Mouse (Mus musculus): ENCODE results near the gene Scamp1.

The Scamp1 gene

GRCm38 (mm10) chr13:94212716-94213115 lies 72.9 kb downstream of the Scamp1 start:
- no peak for DNase-seq

DNA sequence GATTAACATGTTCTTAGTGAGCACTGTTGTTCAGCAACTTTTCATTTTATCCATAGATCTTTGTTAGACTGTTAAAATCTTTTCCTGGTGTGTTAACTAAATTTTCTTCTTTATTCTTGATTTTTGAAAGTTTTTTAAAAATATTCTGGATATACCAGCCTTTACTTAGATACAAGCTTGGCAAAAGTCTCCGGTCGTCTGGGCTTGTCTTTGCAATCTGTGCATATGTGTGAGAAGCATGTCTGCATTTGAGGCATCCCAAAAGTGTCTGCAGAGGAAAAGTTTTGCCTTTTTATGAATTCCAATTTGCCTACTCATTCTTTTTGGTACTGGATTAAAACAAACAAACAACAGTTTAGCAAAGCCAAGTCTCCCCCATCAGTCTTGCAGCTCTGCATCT lies 73.5 kb downstream of the Scamp1 start:
- DNase-seq: no peak

- DNase-seq: no peak
Observed at GRCm38 (mm10) chr13:94211236-94212119, 74.2 kb downstream of the Scamp1 start.

- no peak for DNase-seq
Observed at GRCm38 (mm10) chr13:94208892-94209291, 76.8 kb downstream of the Scamp1 start.

DNA sequence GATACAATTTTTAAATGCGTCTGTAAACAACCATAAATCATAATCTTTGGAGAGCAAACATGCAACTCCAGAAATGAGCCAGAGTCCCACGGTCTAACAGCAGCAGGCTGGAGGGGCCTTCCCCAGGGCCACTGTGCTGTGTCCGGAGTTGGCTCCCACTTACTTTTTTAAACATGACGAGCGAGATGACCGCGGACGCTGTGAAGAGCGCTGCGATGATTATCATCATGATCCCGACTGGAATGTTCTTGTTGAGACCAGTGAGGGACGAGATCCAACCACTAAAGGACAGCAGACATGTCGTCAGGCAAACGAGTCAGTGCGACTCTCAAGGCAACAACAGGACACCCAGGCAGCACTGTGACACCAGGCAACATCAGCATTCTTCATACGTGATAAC lies 77.7 kb downstream of the Scamp1 start:
- DNase-seq: no peak

DNA sequence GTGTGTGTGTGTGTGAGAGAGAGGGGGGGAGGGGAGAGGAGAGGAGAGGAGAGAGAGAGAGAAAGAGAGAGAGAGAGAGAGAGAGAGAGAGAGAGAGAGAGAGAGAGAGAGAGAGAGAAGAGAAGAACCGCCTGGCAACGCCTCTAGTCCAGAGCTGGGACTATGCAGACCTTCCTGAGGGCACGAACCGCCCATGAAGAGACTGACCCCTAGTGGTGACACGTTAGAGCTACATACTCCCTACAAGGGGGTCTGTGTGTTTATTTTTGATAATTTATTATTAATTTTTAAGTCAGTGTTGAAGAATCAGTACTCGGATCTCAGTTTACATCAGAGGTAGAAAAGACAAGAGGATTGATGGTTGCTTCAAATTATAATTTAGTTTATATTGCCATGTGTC lies 80.4 kb downstream of the Scamp1 start:
- no peak for DNase-seq

DNA sequence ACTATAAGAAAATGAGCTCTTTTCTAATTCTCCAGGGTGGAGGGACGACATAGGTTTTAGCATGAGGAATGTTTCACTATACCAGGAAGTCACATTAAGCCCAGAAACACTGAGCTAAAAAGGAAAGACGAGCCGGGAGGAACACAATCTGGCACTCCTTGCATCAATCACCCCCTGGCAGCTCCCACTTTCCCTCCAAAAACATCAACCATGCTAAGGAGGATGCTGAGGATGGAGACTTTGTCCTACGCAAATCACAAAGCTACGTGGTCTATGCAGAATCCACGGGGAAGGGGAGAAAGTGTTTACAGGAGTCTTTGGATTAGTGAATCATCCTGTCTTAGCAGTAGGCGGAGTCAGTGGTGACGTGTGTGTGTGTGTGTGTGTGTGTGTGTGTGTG lies 85.8 kb downstream of the Scamp1 start:
- no peak for DNase-seq

DNA sequence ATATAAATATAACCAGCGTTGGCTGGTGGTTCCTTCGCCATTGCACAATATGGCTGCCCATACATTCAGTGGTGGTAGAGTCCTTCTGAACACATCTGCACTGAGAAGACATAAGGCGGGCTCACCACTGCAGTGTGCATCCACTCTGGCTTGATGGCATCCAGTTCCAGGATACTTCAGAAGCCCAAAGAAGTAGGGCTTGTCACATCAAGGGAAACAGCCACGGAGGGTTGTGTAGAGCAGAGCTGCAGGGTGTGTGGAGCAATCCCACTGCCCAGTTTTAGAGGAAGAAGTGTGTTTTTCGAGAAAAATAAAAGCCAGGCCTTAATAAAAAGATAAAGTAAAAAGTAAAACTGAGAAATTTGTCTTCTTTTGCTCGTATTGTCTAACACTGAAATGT lies 87.0 kb downstream of the Scamp1 start:
- no peak for DNase-seq

DNA sequence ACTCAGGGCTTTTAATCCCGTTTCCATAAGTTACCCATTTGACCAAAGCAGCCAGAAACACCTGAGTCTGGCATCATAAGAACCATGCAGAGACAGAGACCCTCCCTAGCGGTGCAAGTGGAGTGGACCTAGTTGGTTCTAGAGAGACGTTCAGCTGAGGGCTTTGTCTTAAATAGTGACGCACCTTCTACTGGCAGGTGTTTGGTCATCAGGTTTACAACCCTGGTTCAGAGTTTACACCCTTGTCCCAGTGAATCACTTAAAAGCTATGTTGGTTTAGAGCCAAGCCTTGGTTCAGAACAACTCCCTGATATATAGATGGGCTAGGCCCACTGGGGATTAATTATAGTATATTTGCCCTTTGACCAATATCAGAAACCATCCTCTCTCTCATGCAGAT lies 92.4 kb downstream of the Scamp1 start:
- DNase-seq: no peak

DNA sequence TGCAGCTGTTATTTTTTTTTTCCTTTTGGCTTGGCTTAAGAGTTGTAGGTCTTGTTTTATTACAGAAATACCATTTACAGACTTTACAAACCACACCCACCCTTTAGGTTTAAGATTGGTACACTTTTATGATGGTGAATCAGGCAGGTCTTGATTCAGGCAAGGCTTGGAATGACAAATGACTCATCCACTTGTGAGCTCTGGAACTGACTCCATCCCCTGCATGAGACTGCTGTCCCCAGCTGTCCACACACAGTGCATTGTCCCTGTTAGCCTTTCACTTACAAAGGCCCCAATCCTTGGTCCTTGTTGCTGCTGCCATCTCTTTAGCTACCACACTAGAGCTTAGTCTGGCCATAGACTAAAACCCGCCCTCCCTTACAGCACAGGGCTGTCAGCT lies 95.3 kb downstream of the Scamp1 start:
- no peak for DNase-seq

DNA sequence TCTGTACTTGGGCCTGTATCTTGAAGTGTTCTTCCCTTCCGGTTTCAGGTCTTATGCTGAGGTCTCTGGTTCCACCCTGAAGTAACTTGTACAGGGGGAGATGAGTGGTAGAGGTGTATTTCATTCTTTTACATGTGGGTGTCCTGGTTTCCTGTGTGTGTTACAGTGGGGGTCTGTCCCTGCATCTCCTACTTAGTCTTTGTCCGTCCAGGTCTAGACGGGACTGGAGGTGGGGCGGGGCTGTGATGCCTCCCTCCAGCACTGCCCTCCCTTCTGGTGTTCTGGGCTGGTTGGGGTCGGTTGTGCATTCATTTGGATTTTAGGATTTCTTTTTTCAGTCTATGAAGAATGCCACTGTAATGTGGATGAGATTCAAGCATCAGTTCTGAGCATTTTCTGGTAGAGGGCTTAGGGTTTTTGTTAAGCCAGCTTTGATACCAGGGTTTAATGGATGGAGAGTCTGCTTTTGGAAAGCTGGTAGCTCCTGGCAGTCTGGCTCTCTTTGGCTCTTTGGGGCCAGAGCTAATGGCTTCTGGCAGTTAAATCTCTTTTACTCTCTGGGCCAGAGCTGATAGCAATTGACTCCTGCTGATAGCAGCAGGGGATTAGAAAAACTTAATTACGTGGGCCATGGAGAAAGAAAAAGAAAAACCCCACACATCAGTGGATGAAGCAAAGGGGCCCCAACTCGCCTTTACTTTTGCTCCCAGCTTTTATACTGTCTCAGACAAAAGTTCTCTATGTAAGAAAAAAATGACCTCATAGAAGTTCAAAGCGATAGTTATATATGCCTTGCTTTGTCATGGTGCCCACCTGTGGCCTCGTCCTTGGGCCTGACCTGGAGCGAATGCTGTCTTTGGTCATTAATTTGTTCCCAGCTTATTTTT lies 97.2 kb downstream of the Scamp1 start:
- DNase-seq: no peak

- no peak for DNase-seq
Observed at GRCm38 (mm10) chr13:94185631-94186030, 100.0 kb downstream of the Scamp1 start.

DNA sequence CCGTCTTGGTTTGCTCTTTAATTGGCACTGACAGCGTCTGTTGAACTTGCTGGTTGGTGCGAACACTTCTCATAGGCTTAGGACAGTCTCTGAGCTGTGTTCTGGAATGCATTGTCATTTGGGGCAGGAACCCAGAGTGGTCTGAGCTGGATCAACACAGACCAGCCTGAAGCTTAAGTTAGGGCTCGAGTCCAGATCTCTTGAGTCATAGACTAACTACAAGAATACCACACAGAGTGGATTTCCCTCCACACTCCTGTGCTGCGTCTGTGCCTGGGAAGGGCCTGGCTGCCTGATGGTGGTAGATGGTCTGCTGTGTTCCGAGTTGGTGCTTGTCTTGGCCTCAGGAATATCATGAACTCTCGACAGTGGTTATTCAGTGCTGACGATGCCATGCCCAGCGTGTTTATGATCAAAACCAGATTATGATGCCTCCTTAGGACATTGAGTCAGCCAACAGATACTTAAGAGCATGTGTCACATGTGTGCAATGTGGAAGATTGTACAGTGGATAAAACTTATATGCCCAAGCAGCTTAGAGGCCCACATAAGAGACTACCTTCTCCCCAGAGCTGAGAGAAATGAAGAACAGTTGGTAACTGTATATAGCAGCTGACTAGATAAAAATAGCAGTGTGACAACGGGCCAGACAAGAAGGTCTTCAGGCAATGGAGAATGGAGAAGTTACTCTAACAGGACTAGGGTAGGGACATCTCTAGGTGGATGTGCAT lies 100.8 kb downstream of the Scamp1 start:
- DNase-seq: no peak

- no peak for DNase-seq
Observed at GRCm38 (mm10) chr13:94183372-94184021, 102.2 kb downstream of the Scamp1 start.

GRCm38 (mm10) chr13:94182026-94182425 lies 103.6 kb downstream of the Scamp1 start:
- no peak for DNase-seq

DNA sequence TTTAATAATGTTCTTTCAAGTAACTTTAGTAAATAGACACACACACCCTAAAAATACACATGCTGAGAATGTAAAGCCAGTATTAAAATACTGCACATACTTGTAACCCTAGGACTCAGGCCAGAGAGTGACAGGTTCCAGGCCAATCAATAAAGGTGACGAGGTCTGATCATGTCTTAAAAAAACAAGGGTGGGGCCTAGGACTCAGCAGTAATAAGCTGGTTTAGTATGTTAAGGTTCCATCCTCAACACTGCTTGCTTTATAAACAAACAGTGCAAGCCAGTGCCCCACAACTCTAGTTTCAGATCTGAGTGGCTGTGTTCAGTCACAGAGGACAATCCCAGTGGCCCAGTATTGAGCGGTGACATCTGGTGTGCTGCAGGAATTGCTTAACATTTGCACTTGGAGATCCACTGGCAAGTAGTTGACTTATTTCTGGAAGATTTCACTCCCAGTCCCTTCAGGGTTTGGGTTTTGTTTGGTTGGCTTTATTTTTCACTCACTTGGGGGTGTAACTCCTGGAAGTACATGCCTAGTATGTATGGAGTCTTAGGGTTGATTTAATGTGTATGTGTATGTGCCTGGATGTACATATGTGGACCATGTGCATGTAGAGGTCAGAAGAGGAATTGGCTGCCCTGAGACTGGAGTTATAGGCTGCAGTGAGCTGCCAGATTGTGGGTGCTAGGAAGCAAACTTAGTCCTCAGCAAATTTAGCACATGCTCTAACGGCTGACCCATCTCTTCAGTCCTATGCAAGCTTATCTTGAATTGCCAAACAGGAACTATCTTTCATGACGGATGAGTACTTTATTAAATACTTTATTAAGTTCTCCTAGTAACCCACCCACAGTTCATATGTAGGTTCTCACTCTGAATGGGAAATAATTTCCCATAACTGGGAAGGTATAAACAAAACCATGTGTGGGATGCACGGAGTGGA lies 104.9 kb downstream of the Scamp1 start:
- no peak for DNase-seq

DNA sequence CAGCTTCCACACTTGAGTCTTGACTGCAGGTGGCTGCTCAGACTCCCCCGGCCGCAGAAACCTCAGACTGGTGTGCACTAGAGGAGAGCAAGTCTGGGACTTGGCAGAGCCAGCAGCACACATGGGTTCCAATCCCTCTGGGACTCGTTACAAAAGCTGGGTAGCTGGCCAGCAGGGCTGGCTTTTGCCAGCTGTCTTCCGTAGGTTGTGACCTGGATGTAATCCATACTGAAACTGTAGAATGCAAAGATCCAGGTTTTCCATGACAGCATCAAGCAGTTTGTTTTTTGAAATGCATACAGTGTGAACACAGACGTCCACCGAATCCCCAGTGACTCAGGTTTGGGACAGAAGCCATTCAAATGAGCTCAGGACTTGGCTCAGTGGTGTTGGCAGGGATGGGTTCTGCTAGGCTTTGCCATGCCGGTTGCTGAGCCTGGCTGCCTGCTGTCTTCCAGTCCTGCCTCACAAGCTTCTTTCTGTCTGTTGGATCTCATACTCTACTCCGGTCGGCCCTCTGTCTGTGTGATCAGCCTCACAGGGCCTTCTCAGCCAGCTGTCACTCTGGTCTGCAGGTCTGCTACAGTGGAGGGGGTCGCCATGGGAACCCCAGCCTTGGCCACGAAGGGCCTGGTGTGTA lies 107.1 kb downstream of the Scamp1 start:
- DNase-seq: peak in 1 of 2 experiments; percentile 14

GRCm38 (mm10) chr13:94177148-94177547 lies 108.5 kb downstream of the Scamp1 start:
- DNase-seq: no peak

DNA sequence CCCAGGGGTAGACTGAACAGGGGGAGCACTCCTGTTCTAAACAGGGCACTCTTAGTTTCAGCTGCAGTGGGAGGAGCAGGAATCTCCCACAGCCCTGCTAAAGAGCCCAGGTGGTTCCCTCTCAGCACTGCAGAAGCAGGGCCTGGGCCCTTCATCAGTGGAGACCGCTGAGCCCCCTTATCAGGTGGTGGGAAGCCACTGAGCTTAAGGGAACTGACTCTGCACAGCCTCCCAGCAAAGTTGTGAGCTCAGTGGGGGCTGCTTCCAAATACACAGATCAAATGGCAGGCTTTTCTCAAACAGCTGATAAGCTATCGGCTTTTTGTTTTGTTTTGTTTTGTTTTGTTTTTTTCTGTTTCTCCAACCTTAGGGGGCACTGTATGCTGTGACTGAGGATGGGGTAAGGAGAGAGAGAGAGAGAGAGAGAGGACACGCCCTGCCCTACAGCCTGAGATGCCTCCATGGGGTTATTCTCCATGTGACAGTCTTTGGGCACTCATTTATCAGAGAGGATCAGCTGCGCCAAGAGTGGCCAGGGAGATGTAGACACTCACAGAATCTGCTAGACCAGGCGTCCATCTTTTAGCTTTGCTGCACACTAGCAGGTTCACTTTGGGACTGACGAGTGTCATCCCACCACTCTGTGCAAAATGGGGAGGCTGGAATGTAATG lies 110.1 kb downstream of the Scamp1 start:
- peak; percentile 17 to 19 for DNase-seq

- DNase-seq: no peak
Observed at GRCm38 (mm10) chr13:94174577-94175279, 110.9 kb downstream of the Scamp1 start.
